Mouse (Mus musculus): Measurements from ENCODE around the gene Olfr1054.
"Not testable (repeated sequence)": the region's sequence is repeated elsewhere in the genome, so short reads cannot be mapped to it uniquely, and the experiment has no call there.

Olfr1054 gene

GRCm38 (mm10) chr2:86335333-86335732 is at the start of gene Olfr1054:
Olfr1054 (minus strand) TSS chr2:86335433.
- no peak for DNase-seq (ENCODE audit: low spot score)

GRCm38 (mm10) chr2:86378293-86378692 is 43.1 kb upstream of the Olfr1054 start, which contains the start of gene Olfr1057:
Olfr1057 (minus strand) TSS chr2:86378393.
- no peak for DNase-seq (ENCODE audit: low spot score)

- DNase-seq (ENCODE audit: low spot score), result not testable (repeated sequence)
Measured at GRCm38 (mm10) chr2:86366342-86366741, 31.1 kb upstream of the Olfr1054 start.

- no peak for DNase-seq (ENCODE audit: low spot score)
Measured at GRCm38 (mm10) chr2:86362369-86362768, 27.1 kb upstream of the Olfr1054 start, which contains the start of gene Olfr1056. Olfr1056 (minus strand) TSS chr2:86362469.

- not testable (repeated sequence) for DNase-seq (ENCODE audit: low spot score)
Measured at GRCm38 (mm10) chr2:86351751-86352150, 16.5 kb upstream of the Olfr1054 start.

- no peak for DNase-seq (ENCODE audit: low spot score)
Measured at GRCm38 (mm10) chr2:86350184-86350583, 15.0 kb upstream of the Olfr1054 start, which contains the start of gene Olfr1055. Olfr1055 (minus strand) TSS chr2:86350284.

- no peak for DNase-seq (ENCODE audit: low spot score)
Measured at GRCm38 (mm10) chr2:86315184-86315583, 20.0 kb downstream of the Olfr1054 start, which contains the start of gene Olfr1053. Olfr1053 (minus strand) TSS chr2:86315284.

GRCm38 (mm10) chr2:86292155-86292554 is 43.1 kb downstream of the Olfr1054 start, which contains the start of gene Olfr1052:
Olfr1052 (plus strand) TSS chr2:86292455.
- no peak for DNase-seq (ENCODE audit: low spot score)
